Mouse (Mus musculus) hindbrain, embryonic 10.5 days (tissue): ENCODE measurements around the gene Gmppa. TPM values are rescaled to one million over a fixed set of nuclear protein-coding genes. Genes with fewer than 3 reads are reported as not detected.

Source experiments
- DNase-seq: peaks from one replicate; pipeline ENCODE4 v3.0.0-alpha.2; 2017; ENCODE audit warnings: low spot score
- H3K27ac ChIP-seq: fragments of 300-500 bp; sonication (generic); 2 replicates; pipeline ENCODE4 v1.5.1; 2016; ENCODE audit warnings: mild to moderate bottlenecking, moderate library complexity
- H3K27me3 ChIP-seq: fragments of 300-500 bp; sonication (generic); 2 replicates; pipeline ENCODE4 v1.6.1; 2016; ENCODE audit warnings: mild to moderate bottlenecking; ENCODE audit not compliant: poor library complexity, insufficient read depth, severe bottlenecking
- H3K36me3 ChIP-seq: fragments of 300-500 bp; sonication (generic); 2 replicates; pipeline ENCODE4 v1.6.1; 2016; ENCODE audit warnings: mild to moderate bottlenecking, moderate library complexity
- H3K4me1 ChIP-seq: fragments of 300-500 bp; sonication (generic); replicated peaks from 2 replicates; pipeline ENCODE4 v1.6.1; 2016; ENCODE audit warnings: mild to moderate bottlenecking
- H3K4me3 ChIP-seq: fragments of 300-500 bp; sonication (generic); 2 replicates; pipeline ENCODE4 v1.5.1; 2016; ENCODE audit warnings: mild to moderate bottlenecking, moderate library complexity
- H3K9me3 ChIP-seq: fragments of 300-500 bp; sonication (generic); 2 replicates; pipeline ENCODE4 v1.6.1; 2016; ENCODE audit warnings: mild to moderate bottlenecking, moderate library complexity
- WGBS: fragments of 180-500 bp; shearing (Covaris S2); methylation state at CpG from one replicate; pipeline ENCODE4 v1.1.7; 2016; 5-methylcytosine and 5-hydroxymethylcytosine counted together
- polyA plus RNA-seq: library from polyadenylated mRNA; unstranded; fragments of >200 nt; fragmentation: Nextera tagmentation; extraction: Ambion mirVana; gene quantifications from 2 replicates; pipeline ENCODE4 v1.2.1, GENCODE M21; 2016

Gmppa gene
- polyA plus RNA-seq, 1 experiment from 2014 or later = 91.2 TPM

DNA sequence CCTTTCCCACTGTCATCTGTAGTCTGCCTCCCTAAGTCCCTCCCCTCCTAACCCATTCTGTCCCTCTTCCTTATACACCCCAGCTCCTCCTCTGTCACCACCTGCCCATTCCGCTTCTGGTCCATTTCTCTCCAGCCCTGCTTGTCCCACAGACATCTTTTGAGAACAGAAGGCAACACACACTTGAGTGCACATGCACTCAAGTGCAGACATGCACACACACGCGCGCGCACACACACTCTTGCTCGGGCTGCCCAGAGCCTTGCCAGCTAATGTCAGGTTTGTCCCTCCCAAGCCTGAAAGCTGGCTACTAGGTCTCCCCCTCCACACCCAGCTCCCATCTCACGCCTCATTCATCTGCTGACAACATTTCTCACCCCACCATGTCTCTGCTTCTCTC, 4.9 kb downstream of the Gmppa start:
- Histone ChIP-seq H3K9me3 (no peaks in the 10 kb centered on the region), H3K27ac (peak overlapping the region; percentile 45; the same call in 1 of the 2 replicates), H3K27me3 (peaks cover 23% of the 10 kb centered on the region; the same call in 1 of the 2 replicates), H3K36me3 (peaks cover 14% of the 10 kb centered on the region), H3K4me1 (peaks cover 70% of the 10 kb centered on the region), H3K4me3 (no peak overlapping the region)
- DNase-seq = no peak
- WGBS = 90% methylated on average over 7 of the region's 7 CpGs

- Histone ChIP-seq H3K36me3 (peaks cover 14% of the 10 kb centered on the region), H3K27ac (peak overlapping the region; percentile 45; the same call in 1 of the 2 replicates), H3K4me1 (peaks cover 71% of the 10 kb centered on the region), H3K4me3 (no peak overlapping the region), H3K9me3 (no peaks in the 10 kb centered on the region), H3K27me3 (peaks cover 32% of the 10 kb centered on the region)
- 83% methylated on average over 15 of the region's 15 CpGs for WGBS
- DNase-seq = no peak
Measured at GRCm38 (mm10) chr1:75441471-75441996, 5.8 kb downstream of the Gmppa start.

- DNase-seq = no peak
- WGBS = 83% methylated on average over 9 of the region's 9 CpGs
- Histone ChIP-seq H3K4me3 (no peak overlapping the region), H3K36me3 (peaks cover 14% of the 10 kb centered on the region), H3K27ac (peak overlapping the region; percentile 83; the same call in 1 of the 2 replicates), H3K4me1 (peaks cover 71% of the 10 kb centered on the region), H3K27me3 (peaks cover 38% of the 10 kb centered on the region), H3K9me3 (no peaks in the 10 kb centered on the region)
Measured at GRCm38 (mm10) chr1:75442171-75442570, 6.4 kb downstream of the Gmppa start.

- 33% methylated on average over 8 of the region's 8 CpGs for WGBS
- Histone ChIP-seq H3K27me3 (peaks cover 44% of the 10 kb centered on the region), H3K27ac (peak overlapping the region; percentile 83), H3K4me3 (no peak overlapping the region), H3K9me3 (no peaks in the 10 kb centered on the region), H3K4me1 (peaks cover 77% of the 10 kb centered on the region), H3K36me3 (peaks cover 14% of the 10 kb centered on the region)
- DNase-seq = no peak
Measured at GRCm38 (mm10) chr1:75442811-75443210, 7.1 kb downstream of the Gmppa start.

DNA sequence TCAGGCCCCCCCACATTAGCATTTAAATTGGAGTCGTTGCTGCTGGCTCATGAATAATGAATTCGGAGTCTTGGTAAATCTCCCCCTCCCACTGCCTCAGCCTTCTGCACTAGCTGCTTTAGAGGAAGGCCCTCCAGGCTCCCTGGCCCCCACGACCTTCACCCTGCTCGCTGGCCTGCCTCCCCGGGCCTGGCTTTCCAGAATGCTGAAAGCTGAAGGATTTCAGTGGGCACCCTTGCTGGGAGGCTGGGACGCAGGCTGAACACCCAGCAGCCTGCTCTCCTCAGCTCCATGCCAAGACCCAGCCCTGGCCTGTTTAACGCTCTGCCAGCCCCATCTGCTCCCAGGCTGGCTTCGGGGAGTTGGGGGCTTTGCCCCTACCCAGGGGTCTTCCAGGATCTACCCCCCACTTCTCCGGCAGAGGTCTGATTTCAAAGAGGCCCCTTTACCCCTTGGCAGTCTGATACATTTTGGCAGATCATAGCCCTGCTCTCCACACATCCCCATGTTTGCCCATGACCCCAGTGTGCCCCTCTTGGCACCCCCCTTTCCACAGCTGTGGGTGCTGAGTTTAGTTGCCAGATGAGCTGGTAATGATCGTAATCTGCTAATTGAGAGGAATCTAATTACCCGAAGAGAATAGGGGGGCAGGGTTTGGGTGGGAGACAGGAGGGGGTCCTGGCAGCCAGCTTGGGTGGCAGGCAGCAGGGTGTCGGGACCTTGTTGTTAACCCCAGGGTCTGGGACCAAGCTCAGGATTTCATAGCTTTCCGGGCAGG, 7.7 kb downstream of the Gmppa start:
- peak; percentile 45 for DNase-seq
- Histone ChIP-seq H3K36me3 (peaks cover 14% of the 10 kb centered on the region), H3K9me3 (no peaks in the 10 kb centered on the region), H3K4me3 (peak overlapping the region; percentile 25), H3K4me1 (peaks cover 83% of the 10 kb centered on the region), H3K27ac (peak overlapping the region; percentile 83), H3K27me3 (peaks cover 51% of the 10 kb centered on the region)
- 25% methylated on average over 13 of the region's 13 CpGs for WGBS

GRCm38 (mm10) chr1:75444208-75444607, 8.5 kb downstream of the Gmppa start:
- Histone ChIP-seq H3K36me3 (peaks cover 14% of the 10 kb centered on the region), H3K27ac (peak overlapping the region; percentile 84), H3K9me3 (no peaks in the 10 kb centered on the region), H3K4me1 (peaks cover 85% of the 10 kb centered on the region), H3K4me3 (peak overlapping the region; percentile 25; the same call in 1 of the 2 replicates), H3K27me3 (peaks cover 58% of the 10 kb centered on the region)
- WGBS = 19% methylated on average over 3 of the region's 3 CpGs
- DNase-seq = peak; percentile 54

DNA sequence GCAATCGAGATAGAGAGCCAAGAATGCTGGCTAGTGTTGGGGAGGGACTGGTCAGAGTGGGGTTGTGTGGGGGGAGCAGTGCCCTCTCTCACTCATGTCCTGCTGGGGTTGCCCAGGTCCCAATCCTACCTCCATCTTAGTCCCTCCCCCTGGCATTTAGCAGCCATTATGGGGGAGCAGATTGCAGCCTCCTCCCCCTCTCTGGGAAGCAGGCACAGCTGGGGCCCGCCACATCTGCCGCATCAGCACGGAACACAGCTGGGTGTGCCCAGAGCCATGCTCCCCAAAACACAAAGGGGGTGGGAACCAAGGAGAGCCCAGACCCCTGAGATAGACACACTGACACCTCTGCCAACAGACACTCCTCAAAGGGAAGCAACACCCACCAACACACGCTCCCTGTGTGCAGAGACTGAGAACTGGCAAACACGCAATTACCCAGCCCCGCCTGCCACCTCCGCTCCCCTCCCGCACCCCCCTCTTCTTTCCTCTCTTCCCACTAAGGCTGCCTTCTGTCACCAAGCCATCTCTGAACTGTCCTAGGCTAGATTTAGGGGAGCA, 9.5 kb downstream of the Gmppa start:
- Histone ChIP-seq H3K9me3 (no peaks in the 10 kb centered on the region), H3K27me3 (peaks cover 69% of the 10 kb centered on the region), H3K36me3 (peaks cover 14% of the 10 kb centered on the region), H3K4me1 (peaks cover 94% of the 10 kb centered on the region), H3K27ac (peak overlapping the region; percentile 84), H3K4me3 (peak overlapping the region; percentile 47)
- peak; percentile 16 for DNase-seq
- 17% methylated on average over 9 of the region's 9 CpGs for WGBS

- WGBS = under 1% methylated on average over 22 of the region's 22 CpGs
- Histone ChIP-seq H3K4me3 (peak overlapping the region; percentile 47), H3K36me3 (peaks cover 7% of the 10 kb centered on the region; the same call in 1 of the 2 replicates), H3K27ac (peak overlapping the region; percentile 84), H3K27me3 (peaks cover 76% of the 10 kb centered on the region), H3K9me3 (no peaks in the 10 kb centered on the region), H3K4me1 (peaks cover 100% of the 10 kb centered on the region)
- peak; percentile 83 for DNase-seq
Measured at GRCm38 (mm10) chr1:75445751-75446611, 10.3 kb downstream of the Gmppa start.

DNA sequence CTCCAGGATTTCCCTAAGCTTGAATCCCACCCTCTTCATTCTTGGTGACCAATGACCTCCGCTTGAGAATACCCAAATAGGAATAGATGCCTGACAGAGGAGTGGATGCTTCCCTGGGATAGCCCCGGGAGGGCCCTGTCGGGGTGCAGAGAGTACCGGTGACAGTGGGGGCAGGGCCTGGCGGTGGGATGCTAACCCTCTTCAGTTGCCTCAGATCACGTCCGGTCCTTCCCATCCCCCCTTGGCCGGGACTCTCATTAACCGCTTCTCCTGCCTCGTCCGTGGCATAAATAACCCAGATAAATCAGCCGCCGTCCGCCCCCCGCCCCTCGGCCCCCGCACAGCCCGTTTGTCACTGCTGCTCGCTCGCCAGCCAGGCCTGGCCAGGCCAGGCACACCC, 10.9 kb downstream of the Gmppa start:
- no peaks in the 10 kb centered on the region for H3K9me3 ChIP-seq
- peak; percentile 52 for DNase-seq
- H3K36me3 ChIP-seq = peaks cover 2% of the 10 kb centered on the region; the same call in 1 of the 2 replicates
- peaks cover 100% of the 10 kb centered on the region for H3K4me1 ChIP-seq
- H3K27ac ChIP-seq = peak overlapping the region; percentile 84
- peaks cover 83% of the 10 kb centered on the region for H3K27me3 ChIP-seq
- under 1% methylated on average over 20 of the region's 20 CpGs for WGBS
- peak overlapping the region; percentile 47 for H3K4me3 ChIP-seq

DNA sequence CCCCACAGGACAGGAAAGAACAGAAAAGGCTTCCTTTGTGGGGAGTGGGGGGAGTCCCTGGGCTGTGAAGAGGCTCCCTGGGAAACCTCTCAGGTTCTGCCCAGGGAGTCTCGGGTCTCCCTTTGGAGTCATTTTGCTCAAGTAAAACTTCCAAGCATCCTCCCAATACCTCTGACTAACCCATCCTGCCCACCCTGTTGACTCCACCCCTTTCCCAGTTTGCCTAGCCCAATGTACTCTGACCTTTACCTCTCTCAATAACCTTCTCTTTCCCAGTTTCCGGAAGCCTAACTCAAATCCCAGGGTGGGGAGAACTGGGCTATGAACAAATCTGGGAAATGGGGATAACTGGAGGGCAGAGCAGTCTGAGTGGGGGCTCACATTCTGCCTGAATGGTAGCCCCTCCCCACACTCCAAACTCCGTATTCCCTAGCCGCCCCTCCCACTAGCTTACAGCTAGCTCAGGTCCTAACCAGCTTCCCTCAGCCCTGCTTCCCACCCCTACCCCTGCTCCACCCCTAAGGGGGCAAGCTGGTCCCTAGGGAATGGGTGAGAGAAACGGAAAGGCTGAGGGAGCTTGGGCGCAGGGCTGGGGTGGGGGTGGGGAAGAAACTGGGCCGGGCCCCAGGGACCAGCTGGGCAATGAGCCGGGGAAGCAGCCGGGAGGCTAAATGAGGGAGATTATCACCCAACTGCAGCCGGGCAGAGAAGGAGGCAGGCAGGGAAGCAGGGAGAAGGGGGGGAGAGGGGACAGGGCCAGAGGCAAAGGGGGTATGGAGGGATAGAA, 11.7 kb downstream of the Gmppa start:
- H3K27me3 ChIP-seq = peaks cover 91% of the 10 kb centered on the region
- 3% methylated on average over 10 of the region's 10 CpGs for WGBS
- H3K9me3 ChIP-seq = no peaks in the 10 kb centered on the region
- H3K36me3 ChIP-seq = 0 out of 2 replicates have a peak, but pooled peaks cover 2% of the 10 kb centered on the region
- peak overlapping the region; percentile 47 for H3K4me3 ChIP-seq
- H3K27ac ChIP-seq = peak overlapping the region; percentile 84
- H3K4me1 ChIP-seq = peaks cover 100% of the 10 kb centered on the region
- DNase-seq = peak; percentile 54

- Histone ChIP-seq H3K4me1 (peaks cover 100% of the 10 kb centered on the region), H3K27ac (peak overlapping the region; percentile 84), H3K4me3 (peak overlapping the region; percentile 37), H3K36me3 (0 out of 2 replicates have a peak, but pooled peaks cover 2% of the 10 kb centered on the region), H3K27me3 (peaks cover 92% of the 10 kb centered on the region), H3K9me3 (no peaks in the 10 kb centered on the region)
- peak; percentile 65 for DNase-seq
- WGBS = 2% methylated on average over 7 of the region's 7 CpGs
Measured at GRCm38 (mm10) chr1:75448052-75448431, 12.3 kb downstream of the Gmppa start.

- peaks cover 100% of the 10 kb centered on the region for H3K4me1 ChIP-seq
- H3K36me3 ChIP-seq = no peaks in the 10 kb centered on the region
- H3K27me3 ChIP-seq = peaks cover 96% of the 10 kb centered on the region
- peak overlapping the region; percentile 6 for H3K4me3 ChIP-seq
- H3K27ac ChIP-seq = peak overlapping the region; percentile 75
- H3K9me3 ChIP-seq = no peaks in the 10 kb centered on the region
- peak; percentile 51 for DNase-seq
- WGBS = under 1% methylated on average over 14 of the region's 14 CpGs
Measured at GRCm38 (mm10) chr1:75448937-75449336, 13.2 kb downstream of the Gmppa start.
